Mouse (Mus musculus): ENCODE measurements around the gene Olfr464.

Olfr464 gene

DNA sequence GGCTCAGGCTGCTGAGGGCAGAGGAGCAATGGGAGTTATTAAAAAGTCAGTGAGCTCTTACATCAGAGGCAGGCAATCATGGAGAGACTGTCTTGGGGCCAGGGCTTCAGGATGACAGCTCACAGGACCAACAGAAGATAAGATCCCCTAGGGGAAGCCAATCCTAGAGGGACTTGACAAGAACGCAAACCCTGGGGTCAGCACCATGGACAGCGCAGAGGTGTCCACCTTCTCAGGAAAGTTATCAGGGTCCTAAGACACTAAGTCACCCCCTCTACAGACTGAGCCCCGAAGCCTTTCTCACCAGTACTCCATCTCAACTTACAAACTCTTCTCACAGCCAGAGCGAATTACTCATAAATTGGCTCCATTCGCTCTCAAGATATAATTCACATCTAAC lies at the start of gene Olfr464:
Olfr464 (minus strand) TSS at position 2 of the 400 bp plus-strand sequence.
- DNase-seq (ENCODE audit: low spot score), result peak; percentile 16

DNA sequence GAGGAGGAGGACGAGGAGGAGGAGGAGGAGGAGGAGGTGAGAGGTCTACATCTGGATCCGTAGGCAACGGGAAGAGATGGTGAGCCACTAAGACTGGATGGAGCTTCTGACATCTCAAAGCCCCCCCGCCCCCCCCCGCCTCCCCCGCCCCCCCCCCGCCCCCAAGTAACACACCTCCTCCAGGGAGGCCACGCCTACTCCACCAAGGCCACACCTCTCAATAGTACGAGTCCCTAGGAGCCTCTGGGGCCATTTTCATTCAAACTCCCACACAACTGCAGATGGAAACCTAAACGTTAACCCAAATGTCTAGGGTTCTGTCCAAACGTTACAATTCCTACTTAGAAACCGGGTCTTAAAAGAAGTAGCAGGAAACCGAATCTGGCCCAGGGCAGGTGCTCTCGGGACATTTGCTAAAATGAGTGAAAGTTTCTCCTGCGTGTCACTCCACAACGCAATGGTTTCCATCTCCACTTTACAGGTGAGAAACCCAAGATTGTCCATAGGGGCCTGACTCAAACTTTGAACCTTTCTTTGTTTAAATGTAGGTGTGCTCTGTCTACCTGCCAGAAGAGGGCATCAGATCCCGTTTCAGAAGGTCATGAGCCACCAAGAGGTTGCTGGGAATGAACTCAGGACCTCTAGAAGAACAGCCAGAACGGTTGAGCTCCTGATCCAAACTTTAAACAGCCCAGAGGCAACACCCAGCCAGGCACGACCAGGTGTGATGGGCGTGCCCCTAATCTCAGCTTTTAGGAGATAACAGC lies 47.8 kb upstream of the Olfr464 start:
- DNase-seq (ENCODE audit: low spot score), result no peak

DNA sequence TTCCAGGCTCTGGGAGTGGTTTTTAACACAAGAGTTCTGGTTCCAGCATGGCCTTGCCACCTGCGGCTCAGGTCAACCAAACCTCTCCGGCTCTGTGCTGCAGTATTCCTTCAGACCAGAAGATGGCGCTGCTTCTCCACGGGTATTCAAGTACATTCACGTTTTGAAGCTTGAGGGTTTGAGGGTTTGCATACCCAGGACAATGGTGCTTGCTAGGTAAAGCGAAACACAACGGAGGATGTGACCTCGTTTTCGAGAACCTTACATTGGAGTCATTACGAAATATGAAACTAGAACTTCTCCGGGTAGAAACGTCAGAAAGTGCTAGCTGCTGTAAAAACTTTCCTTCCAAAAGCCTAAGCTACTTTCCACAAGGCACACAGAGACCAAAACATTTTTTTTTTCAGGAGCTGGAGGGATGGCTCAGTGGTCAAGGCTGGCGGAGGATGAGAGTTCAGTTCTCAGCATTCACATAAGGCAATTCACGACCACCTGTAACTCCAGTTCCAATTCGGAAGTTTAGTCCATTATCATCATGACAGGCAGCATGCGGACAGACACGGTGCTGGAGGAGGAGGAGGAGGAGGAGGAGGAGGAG lies 47.0 kb upstream of the Olfr464 start:
- DNase-seq (ENCODE audit: low spot score), result peak; percentile 87

DNA sequence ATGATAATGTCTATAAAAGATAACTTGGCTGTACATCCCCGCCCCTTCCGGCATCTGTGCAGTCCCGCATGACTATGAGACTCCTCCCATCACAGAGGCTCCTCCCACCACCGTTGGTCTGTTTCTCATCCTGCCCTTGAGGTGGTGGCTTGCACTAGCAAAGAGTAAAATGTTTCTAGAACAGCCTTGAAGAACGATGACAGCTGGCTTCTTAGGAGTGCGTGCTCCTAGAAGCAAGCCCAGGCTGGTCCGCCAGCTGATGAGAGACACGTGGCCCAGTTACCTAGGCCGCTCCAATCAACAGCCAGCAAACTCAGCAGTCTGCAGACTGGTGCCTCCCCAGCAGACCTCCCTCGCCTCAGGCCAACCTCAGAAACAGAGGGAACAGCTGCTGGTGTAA lies 45.4 kb upstream of the Olfr464 start:
- peak; percentile 45 for DNase-seq (ENCODE audit: low spot score)

DNA sequence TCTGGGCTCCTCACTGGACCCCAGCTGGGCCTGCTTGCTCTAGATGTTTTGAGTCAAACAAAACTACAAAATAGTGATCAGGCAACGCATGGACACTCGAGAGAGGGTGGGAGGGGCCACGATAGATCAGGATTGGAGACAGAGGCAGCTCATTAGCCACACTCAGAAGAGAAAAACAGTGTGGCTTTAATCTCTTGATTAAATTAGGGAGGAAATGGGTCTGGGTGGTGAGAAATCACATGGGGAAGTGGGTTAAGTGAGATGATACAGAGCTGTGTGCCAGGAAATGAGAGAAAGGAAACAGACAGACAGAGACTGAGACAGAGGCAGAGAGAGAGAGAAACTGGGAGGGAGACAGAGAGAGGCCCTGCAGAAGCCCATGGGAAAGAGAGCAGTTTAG lies 44.5 kb upstream of the Olfr464 start:
- DNase-seq (ENCODE audit: low spot score), result no peak

DNA sequence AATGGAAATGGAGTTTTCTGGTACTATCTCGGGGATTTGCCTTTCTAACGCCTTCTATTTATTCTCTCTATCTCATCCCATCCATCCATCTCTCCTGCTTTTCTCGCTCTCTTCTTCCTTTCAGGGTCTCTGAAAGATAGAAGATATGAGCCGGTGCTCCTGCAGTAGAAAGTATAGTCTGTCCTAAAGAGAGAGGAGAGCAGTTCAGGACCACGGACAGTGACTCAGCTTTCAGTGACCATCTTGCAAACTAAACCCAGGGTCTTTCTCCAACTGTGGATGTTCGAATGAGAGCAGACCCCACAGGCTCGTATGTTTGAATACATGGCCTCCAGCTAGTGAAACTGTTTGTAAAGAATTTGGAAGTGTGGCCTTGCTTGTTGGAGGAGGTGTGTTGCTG lies 36.3 kb upstream of the Olfr464 start:
- no peak for DNase-seq (ENCODE audit: low spot score)

DNA sequence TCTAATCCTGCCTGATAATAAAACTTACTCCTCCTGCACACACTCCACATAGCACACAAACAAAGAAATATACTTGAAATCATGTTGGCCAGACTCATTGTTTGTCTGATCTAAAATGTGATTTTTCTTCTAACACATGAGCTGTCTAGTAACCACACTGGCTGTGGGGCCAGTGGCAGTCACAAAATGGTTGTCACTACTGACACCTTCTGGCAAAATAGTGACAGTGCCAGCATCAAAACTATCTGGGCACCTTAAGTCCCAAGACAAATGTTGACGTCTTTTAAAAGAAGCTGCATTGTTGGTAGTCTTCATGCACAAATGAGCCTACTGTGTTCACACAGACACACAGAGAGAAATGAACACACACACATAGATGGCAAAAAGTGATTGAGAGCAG lies 34.4 kb upstream of the Olfr464 start:
- no peak for DNase-seq (ENCODE audit: low spot score)

DNA sequence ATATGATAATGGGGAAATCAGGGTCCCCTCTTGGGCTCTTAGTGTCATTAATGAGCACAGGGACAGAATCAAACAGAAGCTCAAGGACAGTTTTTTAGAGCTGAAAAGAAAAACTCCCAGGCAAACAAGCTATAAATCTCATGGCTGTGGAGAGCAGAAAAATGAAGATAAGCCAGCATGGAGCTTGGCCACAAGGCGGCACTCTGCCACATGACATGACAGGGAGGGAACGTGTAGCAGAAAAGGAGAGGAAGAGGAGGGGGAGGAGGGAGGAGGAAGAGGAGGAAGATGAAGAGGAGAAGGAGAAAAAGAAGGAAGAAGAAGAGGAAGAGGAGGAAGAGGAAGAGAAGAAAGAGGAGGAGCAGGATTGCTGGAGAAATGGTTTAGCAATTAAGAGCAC lies 29.2 kb upstream of the Olfr464 start:
- DNase-seq (ENCODE audit: low spot score), result no peak

DNA sequence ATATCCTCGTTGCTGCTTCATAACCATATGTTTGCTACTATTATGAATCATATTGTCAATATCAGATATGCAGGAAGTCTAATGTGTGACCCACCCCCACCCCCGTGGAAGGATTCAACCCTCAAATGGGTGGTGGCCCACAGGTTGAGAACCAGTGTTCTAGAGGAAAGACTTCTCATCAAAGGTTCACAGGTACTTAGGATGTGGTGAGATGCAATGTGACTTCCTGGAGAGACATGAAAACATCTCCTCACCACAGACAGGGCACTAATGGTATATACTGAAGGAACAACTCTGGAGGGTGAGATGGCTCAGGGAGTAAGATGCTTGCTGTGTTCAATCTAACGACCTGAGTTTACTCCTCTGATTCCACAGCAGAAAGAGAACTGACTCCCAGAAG lies 14.7 kb upstream of the Olfr464 start:
- DNase-seq (ENCODE audit: low spot score), result no peak

DNA sequence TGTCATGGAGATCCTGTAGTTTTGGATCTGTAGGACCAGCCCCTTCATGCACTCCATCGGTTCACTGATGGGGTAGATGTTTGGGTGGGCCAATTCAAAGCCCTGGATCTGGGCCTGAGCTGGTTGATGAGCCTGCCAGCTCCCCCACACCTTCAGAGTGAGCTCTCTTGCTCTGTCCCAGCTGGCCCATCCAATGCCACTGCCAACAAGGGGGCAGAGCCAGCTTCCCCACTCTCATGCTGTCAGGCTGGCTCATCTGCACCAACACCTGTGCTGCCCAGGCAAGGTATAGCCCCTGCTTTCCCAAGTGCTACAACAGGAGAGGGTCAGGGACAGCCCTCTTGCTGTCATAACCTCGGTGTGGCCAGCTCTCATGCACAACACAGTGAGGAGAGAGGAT lies 13.0 kb upstream of the Olfr464 start:
- no peak for DNase-seq (ENCODE audit: low spot score)

DNA sequence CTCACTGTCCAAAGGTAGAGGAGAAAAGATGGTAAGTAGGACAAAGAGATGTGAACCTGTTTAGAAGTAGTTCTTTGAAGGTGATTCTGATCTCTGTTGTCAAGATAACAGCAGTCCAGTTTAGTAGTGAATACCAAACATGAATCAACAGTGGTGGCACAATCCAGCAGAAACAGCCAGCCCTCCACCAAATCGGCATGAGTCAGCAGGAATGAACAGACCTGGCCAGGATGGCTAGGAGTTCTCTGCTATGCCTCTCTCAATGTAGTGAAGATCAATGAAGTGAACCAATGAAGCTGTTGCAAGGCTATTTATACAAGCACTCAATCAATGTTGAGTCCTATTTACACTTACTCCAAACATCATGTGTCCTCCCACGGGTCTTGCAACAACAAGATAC lies 9.6 kb upstream of the Olfr464 start:
- no peak for DNase-seq (ENCODE audit: low spot score)

DNA sequence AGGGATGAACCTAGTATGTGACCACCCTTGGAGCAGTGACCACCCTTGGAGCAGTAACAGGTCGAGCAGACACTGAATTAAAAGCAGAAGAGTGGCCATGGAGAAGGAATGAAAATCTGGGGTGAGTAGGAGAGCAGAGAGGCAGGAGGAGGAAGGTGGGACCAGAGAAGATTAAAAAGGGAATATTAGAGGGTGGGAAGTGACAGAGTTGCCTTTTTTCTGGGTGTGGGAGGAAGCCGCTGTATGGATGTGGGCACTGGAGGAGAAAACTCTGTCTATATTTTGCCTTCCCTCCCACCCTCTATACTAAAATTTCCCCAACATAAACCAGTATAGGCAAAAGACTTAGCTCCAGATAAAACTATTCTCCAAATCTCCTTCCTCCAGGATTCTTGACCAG lies 466 bp downstream of the Olfr464 start:
- DNase-seq (ENCODE audit: low spot score), result no peak

DNA sequence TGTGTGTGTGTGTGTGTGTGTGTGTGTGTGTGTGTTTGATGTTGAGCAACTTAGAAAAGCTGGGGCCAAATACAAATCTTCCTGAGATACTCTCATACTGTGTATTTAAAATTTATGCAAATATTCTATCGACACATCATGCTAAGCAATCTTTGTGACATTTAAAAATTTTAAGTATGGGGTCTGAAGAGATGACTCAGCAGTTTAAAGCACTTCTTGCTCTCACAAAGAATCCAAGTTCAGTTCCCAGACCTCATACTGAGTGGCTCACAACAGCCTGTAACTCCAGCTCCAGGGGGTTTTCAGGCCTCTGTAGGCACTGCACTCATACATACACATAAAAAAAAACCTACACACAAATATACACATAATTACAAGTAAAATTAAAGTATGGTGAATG lies 4.8 kb downstream of the Olfr464 start:
- DNase-seq (ENCODE audit: low spot score), result no peak

DNA sequence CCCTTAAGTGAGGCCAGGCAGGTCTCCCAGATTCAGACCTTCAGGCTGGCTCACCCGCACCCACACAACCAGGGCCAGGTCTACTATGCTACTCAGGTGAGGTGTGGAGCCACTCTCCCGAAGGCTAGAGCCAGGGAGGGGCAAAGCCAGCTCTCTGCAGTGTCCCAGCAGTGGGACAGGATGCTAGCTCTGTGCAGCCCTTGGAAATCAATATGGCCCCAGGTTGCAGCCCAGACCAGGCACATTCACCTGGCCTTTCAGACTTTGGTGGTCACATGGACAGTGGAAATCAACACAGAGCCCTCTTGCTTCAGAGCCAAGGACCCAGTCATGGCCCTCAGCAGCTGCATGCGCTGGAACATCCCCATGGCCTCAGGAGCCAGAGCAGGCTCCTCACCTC lies 16.4 kb downstream of the Olfr464 start:
- DNase-seq (ENCODE audit: low spot score), result no peak

DNA sequence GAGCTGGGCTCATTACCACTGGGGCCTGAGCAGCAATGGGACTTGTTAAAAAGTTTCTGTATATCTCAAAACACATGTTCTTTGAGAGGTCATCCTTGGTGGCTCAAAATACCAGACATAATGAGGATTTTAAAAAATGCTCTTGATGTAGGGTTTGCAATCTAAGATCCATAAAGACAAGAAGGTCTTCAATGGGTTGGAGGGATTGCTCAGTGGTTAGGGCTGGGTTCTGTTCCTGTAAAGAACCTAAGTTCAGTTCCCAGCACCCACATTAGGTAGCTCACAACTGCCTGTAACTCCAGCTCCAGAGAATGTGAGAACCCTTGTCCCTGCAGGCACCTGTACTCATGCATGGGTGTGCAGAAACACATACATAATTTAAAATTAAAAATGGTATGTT lies 23.5 kb downstream of the Olfr464 start, which contains the start of gene Olfr463:
Olfr463 (minus strand) TSS at position 101 of the 400 bp plus-strand sequence.
- no peak for DNase-seq (ENCODE audit: low spot score)

DNA sequence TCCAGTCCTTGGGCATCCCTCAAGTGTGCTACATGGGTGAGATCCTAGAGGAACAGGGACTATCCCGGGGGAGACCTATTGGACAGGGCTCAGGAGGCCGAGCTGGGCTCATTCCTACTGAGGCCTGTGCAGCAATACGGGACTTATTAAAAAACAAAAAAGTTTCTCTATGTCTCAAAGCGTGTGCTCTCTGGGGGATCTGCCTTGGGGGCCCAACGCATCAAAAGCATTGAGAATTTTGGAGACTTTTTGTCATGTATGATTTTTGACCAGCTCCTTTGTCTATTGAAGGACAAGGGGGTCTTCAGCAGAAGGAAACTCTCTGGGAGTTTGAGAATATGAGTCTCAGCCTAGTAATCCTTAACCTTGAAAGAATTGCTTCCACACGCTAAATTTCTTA lies 28.6 kb downstream of the Olfr464 start, which contains the start of gene Olfr462:
Olfr462 (minus strand) TSS at position 101 of the 400 bp plus-strand sequence.
- no peak for DNase-seq (ENCODE audit: low spot score)

DNA sequence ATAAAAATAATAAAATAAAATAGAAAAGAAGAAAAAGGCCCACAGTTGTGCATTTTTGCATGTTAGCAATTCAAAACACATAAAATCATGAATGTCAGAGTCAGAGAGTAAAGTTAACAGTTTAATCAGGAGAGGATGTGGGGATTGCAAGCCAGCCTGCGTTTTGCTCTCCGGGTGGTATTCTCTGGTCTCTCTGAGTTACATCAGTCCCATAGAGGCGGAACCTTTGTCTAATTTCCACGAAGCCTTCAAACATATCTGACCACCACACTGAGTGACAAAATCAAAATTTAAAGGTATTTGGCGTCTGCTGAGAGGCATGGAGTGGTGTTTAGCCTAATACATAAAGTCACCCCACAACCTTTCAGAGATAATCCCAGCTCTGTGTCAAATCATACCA lies 35.9 kb downstream of the Olfr464 start:
- DNase-seq (ENCODE audit: low spot score), result no peak

DNA sequence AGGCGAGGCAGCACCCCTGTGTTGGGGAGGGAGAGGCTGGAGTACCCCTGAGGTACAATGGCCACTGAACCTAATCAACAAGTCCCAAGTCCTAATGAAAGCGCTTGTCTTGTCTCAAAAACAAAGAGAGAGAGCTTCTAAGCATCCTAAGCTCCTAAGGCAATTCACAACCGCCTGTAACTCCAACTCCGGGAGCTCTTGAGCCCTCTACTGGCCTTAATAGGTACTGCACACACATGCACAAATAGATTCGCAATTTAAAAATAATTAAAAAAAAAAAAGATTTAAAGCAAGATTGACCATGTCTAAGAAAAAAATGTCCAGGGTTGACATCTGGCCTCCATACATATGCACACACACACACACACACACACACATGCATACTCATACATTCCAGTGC lies 37.3 kb downstream of the Olfr464 start:
- no peak for DNase-seq (ENCODE audit: low spot score)

DNA sequence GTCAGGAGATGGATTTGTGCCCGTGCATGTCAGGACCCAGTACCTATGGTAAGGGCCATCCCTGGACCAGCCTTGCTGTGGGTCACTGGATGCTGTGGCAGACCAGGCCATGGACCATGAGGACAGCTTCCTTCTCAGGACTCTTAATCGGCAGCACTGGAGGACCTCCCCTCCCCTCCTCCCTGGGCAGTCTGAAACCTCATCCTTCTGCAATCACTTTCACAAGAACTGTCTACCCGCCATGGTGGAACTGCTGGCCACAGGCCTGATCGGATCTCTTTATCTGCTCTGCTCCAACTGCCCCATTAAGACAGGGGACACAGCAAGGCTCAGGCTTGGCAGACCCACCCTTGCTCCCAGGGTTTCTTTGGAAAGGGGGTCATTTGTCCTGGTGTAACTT lies 39.1 kb downstream of the Olfr464 start:
- no peak for DNase-seq (ENCODE audit: low spot score)

DNA sequence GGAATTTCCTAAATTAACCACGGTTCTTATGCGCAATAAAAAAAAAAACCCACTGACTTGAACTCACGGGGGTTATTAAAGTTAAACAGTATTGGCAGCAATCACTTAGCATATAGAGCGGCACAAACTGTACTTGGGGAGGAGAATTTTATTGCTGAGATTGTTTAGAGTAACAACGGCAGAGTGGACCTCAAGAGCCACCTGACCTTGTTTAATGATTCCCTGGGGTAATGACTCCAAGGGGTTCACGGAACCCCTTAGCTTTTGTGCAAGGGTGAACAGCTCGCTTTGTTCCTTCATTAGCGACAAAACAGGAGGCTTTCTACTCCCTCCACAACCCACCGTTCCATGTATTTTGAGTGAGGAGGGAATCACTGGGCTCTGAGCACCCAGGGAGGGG lies 40.9 kb downstream of the Olfr464 start:
- DNase-seq (ENCODE audit: low spot score), result no peak

DNA sequence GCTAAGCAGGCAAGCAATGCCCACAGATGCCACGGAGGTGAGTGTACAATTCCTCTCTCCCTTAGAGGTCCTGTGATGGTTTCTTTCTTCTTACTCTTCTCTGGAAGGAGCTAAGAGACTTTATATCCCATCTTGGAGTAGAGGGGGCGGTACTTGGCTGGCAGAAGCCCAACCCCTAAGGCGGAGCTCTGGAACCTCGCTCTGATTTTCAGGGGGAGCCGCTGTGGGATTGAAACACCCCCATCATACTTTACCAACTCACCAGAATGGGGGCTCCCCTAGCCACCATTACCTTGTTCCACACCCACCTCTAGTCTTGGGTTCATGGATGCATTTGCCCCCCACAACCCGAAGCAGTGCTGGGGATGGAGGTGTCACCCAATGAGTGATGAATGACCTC lies 45.3 kb downstream of the Olfr464 start, which contains the start of gene Epx:
Epx (minus strand) TSS at position 101 of the 400 bp plus-strand sequence.
- no peak for DNase-seq (ENCODE audit: low spot score)

DNA sequence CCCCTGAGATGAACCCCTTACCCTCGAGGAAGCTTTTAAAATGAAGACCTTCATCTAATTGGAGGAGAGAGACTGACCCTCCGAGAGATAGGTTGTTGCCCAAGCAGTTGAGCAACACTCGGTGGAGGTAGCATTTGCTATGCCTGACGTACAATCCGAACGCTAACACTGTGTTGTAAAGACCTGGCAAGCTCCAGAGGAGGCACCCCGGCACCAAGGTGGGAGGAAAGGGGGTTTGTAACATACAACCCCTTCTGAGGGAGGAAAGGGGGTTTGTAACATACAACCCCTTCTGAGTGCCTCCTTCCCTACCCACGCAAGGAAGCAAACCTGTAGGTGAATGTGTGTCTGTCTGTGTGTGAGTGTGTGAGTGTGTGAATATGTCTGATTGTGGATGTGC lies 49.0 kb downstream of the Olfr464 start:
- no peak for DNase-seq (ENCODE audit: low spot score)

DNA sequence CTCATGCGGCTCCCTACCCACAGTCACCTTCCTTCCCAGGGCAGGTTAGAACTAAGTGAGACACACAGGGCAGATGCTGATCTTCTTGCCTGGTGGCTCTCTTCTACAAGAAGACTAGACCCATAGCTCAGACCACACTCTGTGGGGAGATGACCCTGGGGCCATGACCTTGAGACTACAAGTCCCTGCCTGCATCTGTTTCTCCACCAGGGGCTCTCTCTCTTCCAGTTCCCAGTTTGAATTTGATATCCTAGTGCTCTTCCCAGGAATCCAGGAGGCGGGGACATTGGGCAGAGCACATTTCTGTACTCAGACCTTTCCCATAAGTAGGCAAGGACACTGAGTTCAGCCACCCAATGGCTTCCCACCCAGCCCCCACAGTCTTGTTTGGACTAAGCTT lies 50.7 kb downstream of the Olfr464 start:
- DNase-seq (ENCODE audit: low spot score), result no peak

DNA sequence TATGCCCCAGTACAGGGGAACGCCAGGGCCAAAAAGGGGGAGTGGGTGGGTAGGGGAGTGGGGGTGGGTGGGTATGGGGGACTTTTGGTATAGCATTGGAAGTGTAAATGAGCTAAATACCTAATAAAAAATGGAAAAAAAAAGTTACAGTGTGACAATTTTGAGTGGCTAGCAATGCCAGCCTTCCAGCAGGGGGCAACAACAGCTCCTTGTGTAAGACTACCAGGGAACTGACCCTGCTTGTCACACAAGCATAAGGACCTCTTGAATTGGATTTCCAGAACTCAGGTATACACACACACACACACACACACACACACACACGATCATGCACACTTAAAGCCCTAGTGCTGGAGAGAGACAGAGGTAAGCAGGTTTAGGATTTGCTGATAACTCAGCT lies 53.9 kb downstream of the Olfr464 start:
- peak; percentile 28 for DNase-seq (ENCODE audit: low spot score)

Data from urinary bladder, postnatal 14 days (tissue).